ENCODE assay signal across 22 mouse cellular contexts in genomic region chr10:117195005-117195404, GRCm38 (mm10). TPM values are rescaled to one million over a fixed set of nuclear protein-coding genes. Genes with fewer than 3 reads are reported as not detected.
"Had no signal": no experiment of that assay in that cellular context is flagged by ENCODE, and none has a peak within 500 bp of the region (broad histone marks: within the 10 kb centered on the region; RNA-seq: fewer than 3 reads in every experiment).

No protein-coding gene starts in this region.

- H3K4me3 ChIP-seq: left cerebral cortex, adult 2 months; limb, embryonic 10.5 days; liver, embryonic 15.5 days; midbrain, embryonic 10.5 days; neural tube, embryonic 12.5 days had no signal

- H3K27ac ChIP-seq: left cerebral cortex, adult 2 months; limb, embryonic 10.5 days; liver, embryonic 15.5 days; midbrain, embryonic 10.5 days; neural tube, embryonic 12.5 days had no signal

- DNase-seq: kidney, adult 8-10 months; kidney, postnatal 25 days; lung, adult 2 months; lung, postnatal 4 days; midbrain, embryonic 14.5 days; right cerebral cortex, postnatal 14 days; thymus, postnatal 4 days had no signal

- H3K9ac ChIP-seq: liver, embryonic 15.5 days; neural tube, embryonic 12.5 days had no signal

- H3K27me3 ChIP-seq: liver, embryonic 15.5 days; neural tube, embryonic 12.5 days had no signal

- H3K9me3 ChIP-seq: limb, embryonic 10.5 days; liver, embryonic 15.5 days; midbrain, embryonic 10.5 days; neural tube, embryonic 12.5 days had no signal

- ATAC-seq: lung, postnatal 0 days had no signal

- H3K4me1 ChIP-seq: liver, embryonic 15.5 days had no signal

- H3K36me3 ChIP-seq: limb, embryonic 10.5 days; liver, embryonic 15.5 days; midbrain, embryonic 10.5 days; neural tube, embryonic 12.5 days had no signal

- H3K4me2 ChIP-seq: liver, embryonic 11.5 days; liver, embryonic 15.5 days; neural tube, embryonic 12.5 days had no signal

RNA-seq across cellular contexts. Expression of gene 9530003J23Rik, which starts 43.5 kb away (rescaled TPM):
- total RNA-seq: layer of hippocampus, postnatal 25 days; left cerebral cortex, adult 2 months; left cerebral cortex, postnatal 14 days; megakaryocyte, adult 5-6 weeks; monocyte, adult 5-6 weeks; neutrophil, adult 5-6 weeks had no signal
- polyA plus RNA-seq: kidney, embryonic 16.5 days; limb, embryonic 10.5 days; limb, embryonic 14.5 days; liver, embryonic 11.5 days; liver, embryonic 15.5 days; midbrain, embryonic 10.5 days; midbrain, embryonic 14.5 days; neural tube, embryonic 12.5 days; small intestine, adult 2 months had no signal
